Mouse (Mus musculus): ENCODE results near the gene Rwdd2a.
"Not testable (repeated sequence)": the region's sequence is repeated elsewhere in the genome, so short reads cannot be mapped to it uniquely, and the experiment has no call there.

Rwdd2a gene

GRCm38 (mm10) chr9:86592676-86593668 is 21.2 kb downstream of the Rwdd2a start:
- DNase-seq (ENCODE audit: low read depth, low spot score) = peak; percentile 57

GRCm38 (mm10) chr9:86594357-86594767 is 22.6 kb downstream of the Rwdd2a start:
- not testable (repeated sequence) for DNase-seq (ENCODE audit: low read depth, low spot score)

- DNase-seq (ENCODE audit: low read depth, low spot score) = not testable (repeated sequence)
These were observed 25.2 kb downstream of the Rwdd2a start for GRCm38 (mm10) chr9:86596983-86597382.

- DNase-seq (ENCODE audit: low read depth, low spot score) = no peak
These were observed 28.0 kb downstream of the Rwdd2a start for GRCm38 (mm10) chr9:86599723-86600303.

- no peak for DNase-seq (ENCODE audit: low read depth, low spot score)
These were observed 34.0 kb downstream of the Rwdd2a start for GRCm38 (mm10) chr9:86605776-86606175.

- DNase-seq (ENCODE audit: low read depth, low spot score) = no peak
These were observed 40.3 kb downstream of the Rwdd2a start for GRCm38 (mm10) chr9:86612091-86612490.

GRCm38 (mm10) chr9:86615765-86616164 is 44.0 kb downstream of the Rwdd2a start:
- DNase-seq (ENCODE audit: low read depth, low spot score) = no peak

GRCm38 (mm10) chr9:86617837-86618492 is 46.2 kb downstream of the Rwdd2a start:
- no peak for DNase-seq (ENCODE audit: low read depth, low spot score)

GRCm38 (mm10) chr9:86619341-86620139 is 47.7 kb downstream of the Rwdd2a start:
- no peak for DNase-seq (ENCODE audit: low read depth, low spot score)

GRCm38 (mm10) chr9:86622062-86622461 is 50.3 kb downstream of the Rwdd2a start:
- DNase-seq (ENCODE audit: low read depth, low spot score) = no peak

GRCm38 (mm10) chr9:86624039-86624438 is 52.2 kb downstream of the Rwdd2a start:
- no peak for DNase-seq (ENCODE audit: low read depth, low spot score)

All from telencephalon, adult 2 months (tissue).